Mouse (Mus musculus): ENCODE results near the gene Slc22a3. TPM values are rescaled to one million over a fixed set of nuclear protein-coding genes. Genes with fewer than 3 reads are reported as not detected.

Gene Slc22a3
- total RNA-seq, 2 experiments from 2014 or later: 2.2 to 3.0 TPM

- intact Hi-C loops (cut with DNase I): no loop called here
- DNase-seq (ENCODE audit: low spot score in 2 of 2): no peak
Observed at GRCm38 (mm10) chr17:12474509-12475083, 32.9 kb downstream of the Slc22a3 start.

GRCm38 (mm10) chr17:12472547-12472946 lies 35.0 kb downstream of the Slc22a3 start:
- DNase-seq (ENCODE audit: low spot score in 2 of 2): no peak
- intact Hi-C loops (cut with DNase I): no loop called here

GRCm38 (mm10) chr17:12468745-12469144 lies 38.8 kb downstream of the Slc22a3 start:
- intact Hi-C loops (cut with DNase I): no loop called here
- DNase-seq (ENCODE audit: low spot score in 2 of 2): no peak

DNA sequence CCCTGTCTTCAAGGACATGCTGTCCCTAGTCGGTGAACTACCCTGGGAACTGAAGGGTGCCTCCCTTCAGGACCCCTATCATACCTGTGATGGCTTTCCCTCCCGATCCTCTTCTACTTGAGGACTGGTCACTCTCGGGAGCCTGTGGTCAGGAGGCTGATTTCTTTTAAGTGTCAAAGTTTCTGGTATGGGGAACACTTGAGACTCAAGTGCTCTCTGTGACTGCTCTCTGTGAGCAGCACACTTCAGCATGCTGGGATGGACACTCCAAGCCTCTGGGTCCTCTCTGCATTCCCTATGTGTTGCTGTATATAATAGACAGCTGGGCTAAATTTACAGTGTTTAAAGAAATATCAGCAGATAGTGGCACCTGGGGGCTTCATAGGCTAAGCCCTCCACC lies 39.9 kb downstream of the Slc22a3 start:
- intact Hi-C loops (cut with DNase I): no loop called here
- no peak for DNase-seq (ENCODE audit: low spot score in 2 of 2)

- peak in 1 of 2 experiments; percentile 25 for DNase-seq (ENCODE audit: low spot score in 2 of 2)
- intact Hi-C loops (cut with DNase I): no loop called here
Observed at GRCm38 (mm10) chr17:12466501-12467000, 41.0 kb downstream of the Slc22a3 start.

DNA sequence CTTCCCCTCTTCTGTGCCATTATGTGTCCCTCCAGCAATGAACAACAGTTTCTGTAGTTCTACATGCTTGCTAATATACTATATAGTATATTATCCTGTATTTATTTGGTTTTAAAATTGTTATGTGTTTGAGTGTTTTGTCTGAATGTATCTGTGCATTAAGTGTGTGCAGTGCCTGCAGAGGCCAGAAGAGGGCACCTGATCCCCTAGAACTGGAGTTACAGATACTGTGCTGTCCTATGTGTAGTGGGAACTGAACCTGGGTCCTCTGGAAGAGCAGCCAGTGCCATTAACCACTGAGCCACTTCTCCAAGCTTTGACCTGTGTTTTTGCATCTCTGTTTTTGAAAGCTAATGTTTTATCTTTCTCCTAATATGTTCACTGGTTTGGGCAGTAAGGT lies 46.3 kb downstream of the Slc22a3 start:
- intact Hi-C loops (cut with DNase I): no loop called here
- DNase-seq (ENCODE audit: low spot score in 2 of 2): no peak

- intact Hi-C loops (cut with DNase I): no loop called here
Observed at GRCm38 (mm10) chr17:12455143-12455790, 52.2 kb downstream of the Slc22a3 start.

GRCm38 (mm10) chr17:12453691-12454090 lies 53.8 kb downstream of the Slc22a3 start:
- intact Hi-C loops (cut with DNase I): no loop called here
- DNase-seq (ENCODE audit: low spot score in 2 of 2): no peak

More at GRCm38 (mm10) chr17:12455143-12455790, 52.2 kb downstream of the Slc22a3 start:
- DNase-seq (ENCODE audit: low spot score in 2 of 2): no peak

GRCm38 (mm10) chr17:12452862-12453531 lies 54.5 kb downstream of the Slc22a3 start:
- intact Hi-C loops (cut with DNase I): no loop called here
- DNase-seq (ENCODE audit: low spot score in 2 of 2): no peak

DNA sequence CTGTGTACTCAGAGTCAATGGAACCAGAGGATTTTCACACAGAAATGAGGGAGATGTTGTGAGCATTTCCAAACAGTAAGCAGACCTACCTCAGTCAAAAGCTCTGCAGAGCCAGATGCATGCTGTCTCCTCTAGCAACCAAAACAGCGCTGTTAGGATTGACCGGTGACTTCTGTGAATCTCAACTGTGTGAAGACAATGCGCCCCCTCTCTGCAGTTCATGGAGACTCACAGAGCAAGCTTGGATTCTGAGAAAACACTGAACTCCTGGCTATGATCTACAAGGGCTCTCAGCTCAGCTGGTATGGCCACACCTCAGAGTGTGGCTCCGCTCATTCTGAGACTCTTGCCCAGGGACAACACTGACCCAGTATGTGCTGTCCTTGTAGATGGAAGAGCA lies 56.3 kb downstream of the Slc22a3 start:
- intact Hi-C loops (cut with DNase I): no loop called here

DNA sequence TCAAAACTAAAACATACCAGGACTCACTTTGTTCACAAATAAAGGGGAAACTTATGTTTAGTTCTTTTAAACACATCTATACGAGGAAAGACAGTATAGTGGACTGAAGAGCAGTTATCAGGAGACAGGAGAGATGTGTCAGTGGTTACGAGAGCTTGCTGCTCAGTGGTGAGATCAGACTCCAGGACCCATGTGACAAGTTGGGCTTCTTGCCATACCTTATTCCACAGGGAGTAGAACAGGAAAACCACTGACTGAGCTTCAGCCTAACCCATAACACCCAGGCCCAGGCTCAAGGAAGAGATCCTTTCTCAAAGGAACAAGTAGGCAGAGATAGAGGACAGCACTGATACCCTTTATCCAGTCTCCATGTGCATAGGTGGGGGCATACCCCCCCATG lies 62.9 kb downstream of the Slc22a3 start:
- no peak for DNase-seq (ENCODE audit: low spot score in 2 of 2)
- intact Hi-C loops (cut with DNase I): no loop called here

More for the DNA sequence above, 56.3 kb downstream of the Slc22a3 start:
- DNase-seq (ENCODE audit: low spot score in 2 of 2): no peak

GRCm38 (mm10) chr17:12437771-12438170 lies 69.7 kb downstream of the Slc22a3 start:
- no peak for DNase-seq (ENCODE audit: low spot score in 2 of 2)
- intact Hi-C loops (cut with DNase I): no loop called here

DNA sequence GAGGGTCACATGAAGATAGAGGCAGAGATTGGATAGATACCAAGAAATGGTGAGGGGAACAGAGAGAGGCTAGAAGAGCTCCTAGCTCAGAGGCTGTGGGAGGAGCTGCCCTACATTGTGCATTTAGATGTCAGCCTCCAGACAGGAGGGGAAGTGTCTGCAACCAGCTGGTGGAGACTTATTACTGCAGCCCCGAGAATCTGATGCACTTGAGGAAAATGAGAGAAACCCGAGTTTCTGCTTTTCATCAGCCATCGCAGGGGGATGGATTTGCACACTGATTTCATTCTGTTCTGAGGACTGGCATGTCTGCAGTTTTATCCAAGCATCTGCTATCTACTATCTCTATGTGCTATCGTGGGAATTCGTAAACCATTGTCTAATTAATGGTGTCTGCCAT lies 75.8 kb downstream of the Slc22a3 start:
- intact Hi-C loops (cut with DNase I): no loop called here
- DNase-seq (ENCODE audit: low spot score in 2 of 2): peak; percentile 23 to 32

- intact Hi-C loops (cut with DNase I): no loop called here
- no peak for DNase-seq (ENCODE audit: low spot score in 2 of 2)
Observed at GRCm38 (mm10) chr17:12428369-12428768, 79.1 kb downstream of the Slc22a3 start.

- intact Hi-C loops (cut with DNase I): no loop called here
- no peak for DNase-seq (ENCODE audit: low spot score in 2 of 2)
Observed at GRCm38 (mm10) chr17:12427156-12427555, 80.3 kb downstream of the Slc22a3 start.

- no peak for DNase-seq (ENCODE audit: low spot score in 2 of 2)
- intact Hi-C loops (cut with DNase I): no loop called here
Observed at GRCm38 (mm10) chr17:12422143-12422542, 85.4 kb downstream of the Slc22a3 start.

- intact Hi-C loops (cut with DNase I): no loop called here
- peak in 1 of 2 experiments; percentile 17 for DNase-seq (ENCODE audit: low spot score in 2 of 2)
Observed at GRCm38 (mm10) chr17:12420886-12421574, 86.5 kb downstream of the Slc22a3 start.

DNA sequence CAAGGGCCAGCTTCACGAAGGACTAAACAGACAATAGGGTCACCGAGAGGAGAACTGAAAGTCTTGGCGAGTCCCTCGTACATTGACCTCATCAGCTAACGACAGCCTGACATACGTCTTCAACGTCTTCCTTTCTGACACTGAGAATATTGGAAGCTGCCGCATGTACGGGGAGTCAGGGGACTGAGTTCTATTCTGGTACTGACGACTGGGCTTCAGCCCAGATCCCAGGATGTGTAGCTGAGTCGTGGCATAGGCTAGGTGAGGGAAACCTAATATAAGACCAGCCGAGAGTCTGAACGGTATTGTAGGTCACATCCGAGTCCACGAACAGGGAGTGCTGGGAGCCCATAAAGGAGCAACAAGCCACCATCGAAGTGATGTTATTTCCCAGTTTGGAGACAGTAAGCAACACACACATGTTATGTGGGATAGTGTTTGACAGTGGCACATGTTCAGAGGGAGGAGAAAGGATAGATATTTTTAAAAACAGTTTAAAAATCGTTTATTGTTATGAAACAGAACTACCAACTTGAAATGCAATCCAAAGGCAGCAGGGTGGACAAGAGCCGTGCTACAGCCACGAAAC lies 87.9 kb downstream of the Slc22a3 start:
- DNase-seq (ENCODE audit: low spot score in 2 of 2): peak; percentile 17 to 40
- intact Hi-C loops (cut with DNase I): loop anchor here (5.0 kb wide), 2 partner anchors 113 to 393 kb away; no protein-coding TSS in a partner anchor

GRCm38 (mm10) chr17:12416250-12416895 lies 91.1 kb downstream of the Slc22a3 start:
- peak; percentile 57 to 76 for DNase-seq (ENCODE audit: low spot score in 2 of 2)
- intact Hi-C loops (cut with DNase I): loop anchor here (2.0 to 5.0 kb wide), 3 partner anchors 116 to 396 kb away; no protein-coding TSS in a partner anchor

All from left cerebral cortex, postnatal 36 days (tissue).